Mouse (Mus musculus): ENCODE data around the gene Tex2.

DNA sequence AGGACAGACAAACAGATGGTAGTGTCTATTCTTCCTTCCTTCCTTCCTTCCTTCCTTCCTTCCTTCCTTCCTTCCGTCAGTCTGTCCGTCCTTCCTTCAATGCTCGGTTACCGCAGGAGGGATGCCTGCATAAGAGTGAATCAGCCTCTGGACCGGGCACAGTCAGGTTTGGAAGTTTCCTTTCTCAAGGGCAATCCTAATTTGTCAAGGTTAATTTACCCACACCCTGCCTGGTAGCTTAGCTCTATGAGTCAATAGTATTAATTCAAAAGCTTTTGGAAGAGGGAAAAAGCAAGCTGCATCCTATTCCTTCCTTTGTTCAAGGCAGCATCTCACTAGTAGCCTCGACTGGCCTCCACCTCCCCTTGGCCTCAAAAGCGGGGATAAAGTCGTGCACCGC is 38.8 kb downstream of the Tex2 start:
- TF ChIP-seq CTCF (IDR thresholded peaks at IDR 0.05; ENCODE audit: insufficient read depth, low read length) (no peak), POLR2A (IDR thresholded peaks at IDR 0.05; ENCODE audit: borderline replicate concordance, extremely low read depth, low read depth, low read length) (no peak)

Measured in lung, adult 2 months (tissue).